In the genomic region with DNA sequence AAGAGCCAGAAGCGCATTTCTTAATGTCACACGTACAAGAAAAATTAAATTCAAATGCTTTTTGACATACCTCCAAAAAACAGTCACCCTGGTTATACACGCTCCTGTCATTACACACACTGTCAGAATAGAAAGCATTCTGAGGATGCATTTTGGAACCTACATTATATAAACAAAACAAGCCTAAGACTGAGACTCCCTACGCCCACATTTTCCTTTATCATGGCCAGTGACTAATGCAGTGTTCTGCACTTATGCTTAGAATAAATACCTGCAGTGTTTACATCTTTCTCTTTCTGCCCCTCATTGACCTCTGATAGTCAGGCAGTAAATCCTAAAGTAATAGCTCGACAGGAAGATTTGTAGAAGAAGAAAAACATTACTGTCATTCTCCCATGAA, we compare ENCODE assay signal across 20 mouse cellular contexts.
DNase-seq lines count a peak whose midpoint lies in the region; ATAC-seq lines count a peak whose summit lies in the region.
"Had no signal": no experiment of that assay in that cellular context is flagged by ENCODE, and none has a peak within 500 bp of the region (broad histone marks: within the 10 kb centered on the region; RNA-seq: fewer than 3 reads in every experiment).

No protein-coding gene starts in this region.

- peak; percentile 26 for ATAC-seq in frontal cortex, adult (ENCODE audit: low TSS enrichment)
- ATAC-seq: activated CD4-positive, CD25-positive, alpha-beta regulatory T cell, adult 4 months; CD4-positive, CD25-positive, alpha-beta regulatory T cell, adult 4 months; forebrain, embryonic 13.5 days; forebrain, embryonic 15.5 days; forebrain, postnatal 0 days; Patski had no signal

- intact Hi-C loops in left cerebral cortex, postnatal 25 days (cut with DNase I): loop anchor here (2.0 kb wide), 1 partner anchor 70 kb away; no protein-coding TSS in a partner anchor
- intact Hi-C loops in left cerebral cortex, postnatal 4 days (cut with DNase I): no loop called here

- DNase-seq in frontal cortex, postnatal 10 days (ENCODE audit: low spot score in 2 of 2): no peak
- DNase-seq in left cerebral cortex, postnatal 25 days (ENCODE audit: low spot score in 2 of 2): peak; percentile 18 to 62
- no peak for DNase-seq in left cerebral cortex, postnatal 4 days
- peak; percentile 60 for DNase-seq in brain, adult 2 months (ENCODE audit: low read depth, low spot score)
- DNase-seq: adrenal gland, adult 8-10 months; adrenal gland, postnatal 14 days; adrenal gland, postnatal 36 days; B cell, adult 2 months; cerebellum, adult 11 months; cerebellum, adult 18-20 months; cerebellum, adult 9-10 months; cerebellum, postnatal 10 days; cerebellum, postnatal 25 days; forebrain, postnatal 0 days had no signal

Comparison
In these comparisons a context has a peak if more than half of its experiments do, and no peak if none do; other contexts are left out.
1. DNase-seq: peak in left cerebral cortex, postnatal 25 days (2 of 2) and brain, adult 2 months (single experiment); none in frontal cortex, postnatal 10 days (0 of 2) and left cerebral cortex, postnatal 4 days (single experiment).